20 mouse cellular contexts compared by ENCODE assay signal in the genomic region with DNA sequence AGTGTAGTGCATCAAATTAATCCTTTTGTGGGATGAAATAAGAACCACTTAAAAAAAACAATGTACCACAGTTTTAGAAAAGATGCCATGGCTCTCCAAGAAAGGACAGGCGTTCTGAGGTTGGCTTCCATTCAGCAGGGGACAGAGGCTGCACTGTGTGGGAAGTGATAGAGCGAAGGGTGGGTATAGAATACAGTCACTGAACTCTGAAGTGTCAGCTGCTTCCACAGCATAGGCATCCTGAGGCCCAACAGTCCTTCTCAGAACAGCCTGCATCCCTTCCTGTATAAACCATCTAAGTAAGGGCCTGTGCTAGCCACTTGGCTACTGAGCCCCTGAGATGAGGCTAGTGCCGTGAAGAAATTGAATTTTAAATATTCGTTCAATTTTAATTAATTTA.
A peak's percentile ranks its signal among the peaks of the same experiment; 100 is the strongest.
DNase-seq lines count a peak whose midpoint lies in the region; ATAC-seq and TF ChIP-seq lines count a peak whose summit lies in the region.
"Had no signal": no experiment of that assay in that cellular context is flagged by ENCODE, and none has a peak within 500 bp of the region (broad histone marks: within the 10 kb centered on the region; RNA-seq: fewer than 3 reads in every experiment).

No protein-coding gene starts in this region.

- H3K27ac ChIP-seq in forebrain, embryonic 16.5 days (ENCODE audit: low read length) = no peak overlapping the region
- no peak overlapping the region for H3K27ac ChIP-seq in forebrain, embryonic 15.5 days (replicated peaks)
- no peak overlapping the region for H3K27ac ChIP-seq in hindbrain, postnatal 0 days
- no peak overlapping the region for H3K27ac ChIP-seq in hindbrain, embryonic 10.5 days
- no peak overlapping the region for H3K27ac ChIP-seq in neural tube, embryonic 13.5 days (replicated peaks)
- H3K27ac ChIP-seq: embryonic facial prominence, embryonic 13.5 days; heart, embryonic 13.5 days; intestine, embryonic 15.5 days had no signal

- H3K9ac ChIP-seq in forebrain, embryonic 16.5 days (replicated peaks; ENCODE audit: low read depth, low read length) = no peak overlapping the region
- H3K9ac ChIP-seq in forebrain, embryonic 15.5 days (replicated peaks) = no peak overlapping the region
- no peak overlapping the region for H3K9ac ChIP-seq in hindbrain, postnatal 0 days (replicated peaks; ENCODE audit: low read length)
- no peak overlapping the region for H3K9ac ChIP-seq in neural tube, embryonic 13.5 days
- H3K9ac ChIP-seq: embryonic facial prominence, embryonic 13.5 days; heart, embryonic 13.5 days; intestine, embryonic 15.5 days had no signal

- H3K4me1 ChIP-seq in forebrain, embryonic 16.5 days (replicated peaks; ENCODE audit: control insufficient read depth, insufficient read depth, low read length) = no peaks in the 10 kb centered on the region
- H3K4me1 ChIP-seq in forebrain, embryonic 15.5 days = no peaks in the 10 kb centered on the region
- no peaks in the 10 kb centered on the region for H3K4me1 ChIP-seq in hindbrain, postnatal 0 days (ENCODE audit: insufficient read depth, low read length)
- no peaks in the 10 kb centered on the region for H3K4me1 ChIP-seq in hindbrain, embryonic 10.5 days (replicated peaks)
- no peaks in the 10 kb centered on the region; the same call in 1 of the 2 replicates for H3K4me1 ChIP-seq in neural tube, embryonic 13.5 days (replicated peaks)
- H3K4me1 ChIP-seq: embryonic facial prominence, embryonic 13.5 days; intestine, embryonic 15.5 days had no signal

- WGBS in forebrain, embryonic 16.5 days = 62% methylated on average over 4 of the region's 4 CpGs
- 63% methylated on average over 4 of the region's 4 CpGs for WGBS in forebrain, embryonic 15.5 days
- WGBS in hindbrain, postnatal 0 days = 78% methylated on average over 4 of the region's 4 CpGs
- WGBS in hindbrain, embryonic 10.5 days = 82% methylated on average over 4 of the region's 4 CpGs
- 75% methylated on average over 4 of the region's 4 CpGs for WGBS in neural tube, embryonic 13.5 days

- H3K27me3 ChIP-seq in forebrain, embryonic 16.5 days (replicated peaks; ENCODE audit: control insufficient read depth, insufficient read depth, low read length) = no peaks in the 10 kb centered on the region
- no peaks in the 10 kb centered on the region for H3K27me3 ChIP-seq in forebrain, embryonic 15.5 days
- no peaks in the 10 kb centered on the region for H3K27me3 ChIP-seq in hindbrain, postnatal 0 days (ENCODE audit: insufficient read depth, low read length)
- no peaks in the 10 kb centered on the region for H3K27me3 ChIP-seq in hindbrain, embryonic 10.5 days (ENCODE audit: insufficient read depth, poor library complexity, severe bottlenecking)
- H3K27me3 ChIP-seq in neural tube, embryonic 13.5 days = no peaks in the 10 kb centered on the region
- H3K27me3 ChIP-seq: embryonic facial prominence, embryonic 13.5 days; heart, embryonic 13.5 days; intestine, embryonic 15.5 days; Patski had no signal

- ATAC-seq in forebrain, embryonic 16.5 days = 0 out of 2 replicates have a peak, but pooled peaks have one; percentile 45
- ATAC-seq in forebrain, embryonic 15.5 days (replicated peaks) = no peak
- 0 out of 2 replicates have a peak, but pooled peaks have one; percentile 27 for ATAC-seq in hindbrain, postnatal 0 days
- peak; percentile 61; the same call in 1 of the 2 replicates for ATAC-seq in neural tube, embryonic 13.5 days (ENCODE audit: low read depth)
- ATAC-seq: activated CD4-positive, CD25-positive, alpha-beta regulatory T cell, adult 4 months; hindbrain, embryonic 16.5 days; intestine, embryonic 15.5 days; Patski had no signal

- H3K36me3 ChIP-seq in forebrain, embryonic 16.5 days (ENCODE audit: control insufficient read depth, insufficient read depth) = no peaks in the 10 kb centered on the region
- no peaks in the 10 kb centered on the region for H3K36me3 ChIP-seq in forebrain, embryonic 15.5 days
- peaks cover 4% of the 10 kb centered on the region; the same call in 1 of the 2 replicates for H3K36me3 ChIP-seq in hindbrain, postnatal 0 days (ENCODE audit: insufficient read depth, low read length)
- no peaks in the 10 kb centered on the region for H3K36me3 ChIP-seq in hindbrain, embryonic 10.5 days
- no peaks in the 10 kb centered on the region for H3K36me3 ChIP-seq in neural tube, embryonic 13.5 days
- H3K36me3 ChIP-seq: intestine, embryonic 15.5 days had no signal

- TF ChIP-seq CTCF in hindbrain, postnatal 0 days (IDR thresholded peaks at IDR 0.05; ENCODE audit: low read depth) = no peak

- H3K4me2 ChIP-seq in forebrain, embryonic 16.5 days (ENCODE audit: low read length) = no peak overlapping the region
- no peak overlapping the region for H3K4me2 ChIP-seq in forebrain, embryonic 15.5 days (replicated peaks)
- no peak overlapping the region for H3K4me2 ChIP-seq in hindbrain, postnatal 0 days (ENCODE audit: low read depth, low read length)
- no peak overlapping the region for H3K4me2 ChIP-seq in neural tube, embryonic 13.5 days
- H3K4me2 ChIP-seq: embryonic facial prominence, embryonic 13.5 days; heart, embryonic 13.5 days; intestine, embryonic 15.5 days had no signal

- no peak overlapping the region for H3K4me3 ChIP-seq in forebrain, embryonic 16.5 days (replicated peaks; ENCODE audit: low read length)
- no peak overlapping the region for H3K4me3 ChIP-seq in forebrain, embryonic 15.5 days
- H3K4me3 ChIP-seq in hindbrain, postnatal 0 days (ENCODE audit: low read length) = no peak overlapping the region
- no peak overlapping the region for H3K4me3 ChIP-seq in hindbrain, embryonic 10.5 days
- no peak overlapping the region for H3K4me3 ChIP-seq in neural tube, embryonic 13.5 days
- H3K4me3 ChIP-seq: embryonic facial prominence, embryonic 13.5 days; heart, embryonic 13.5 days; intestine, embryonic 15.5 days had no signal

- DNase-seq in hindbrain, postnatal 0 days (ENCODE audit: low spot score) = no peak
- no peak for DNase-seq in hindbrain, embryonic 10.5 days (ENCODE audit: low spot score)
- DNase-seq in neural tube, embryonic 10.5 days (ENCODE audit: extremely low spot score, low spot score) = no peak
- DNase-seq in ovary, adult 18-20 months (ENCODE audit: low spot score) = no peak
- DNase-seq: adrenal gland, postnatal 14 days; cerebellum, adult 18-20 months; cerebellum, adult 9-11 months; cerebellum, postnatal 36 days; gastrocnemius, postnatal 36 days; heart, adult 11 months; heart, postnatal 36 days had no signal

- H3K9me3 ChIP-seq in forebrain, embryonic 16.5 days (ENCODE audit: control insufficient read depth, low read length) = no peaks in the 10 kb centered on the region
- no peaks in the 10 kb centered on the region for H3K9me3 ChIP-seq in forebrain, embryonic 15.5 days
- no peaks in the 10 kb centered on the region for H3K9me3 ChIP-seq in hindbrain, postnatal 0 days (ENCODE audit: low read length)
- no peaks in the 10 kb centered on the region for H3K9me3 ChIP-seq in hindbrain, embryonic 10.5 days
- no peaks in the 10 kb centered on the region for H3K9me3 ChIP-seq in neural tube, embryonic 13.5 days
- H3K9me3 ChIP-seq: embryonic facial prominence, embryonic 13.5 days; heart, embryonic 13.5 days; intestine, embryonic 15.5 days had no signal
